Mouse (Mus musculus) midbrain, embryonic 14.5 days (tissue): Measurements from ENCODE around the gene Dtx4. TPM values are rescaled to one million over a fixed set of nuclear protein-coding genes. Genes with fewer than 3 reads are reported as not detected.

ENCODE experiments used
- ATAC-seq: fragments of 200-750 bp; cut with Nextera tagmentation; 2 replicates; pipeline ENCODE4 v1.8.0; 2017; ENCODE audit warnings: moderate number of reproducible peaks, moderate library complexity; ENCODE audit not compliant: low FRiP score, low TSS enrichment
- DNase-seq: peaks from one replicate; pipeline ENCODE4 v3.0.0-alpha.2; 2015
- H3K27ac ChIP-seq: fragments of 300-500 bp; sonication (generic); replicated peaks from 2 replicates; pipeline ENCODE4 v1.5.1; 2014; ENCODE audit warnings: mild to moderate bottlenecking, low read depth, low read length, moderate library complexity
- H3K27me3 ChIP-seq: fragments of 300-500 bp; sonication (generic); 2 replicates; pipeline ENCODE4 v1.6.1; 2014; ENCODE audit warnings: low read length, control low read depth, mixed read lengths; ENCODE audit not compliant: control insufficient read depth, insufficient read depth
- H3K36me3 ChIP-seq: fragments of 300-500 bp; sonication (generic); 2 replicates; pipeline ENCODE4 v1.6.1; 2014; ENCODE audit warnings: low read length, control low read depth; ENCODE audit not compliant: control insufficient read depth, insufficient read depth
- H3K4me1 ChIP-seq: fragments of 300-500 bp; sonication (generic); 2 replicates; pipeline ENCODE4 v1.6.1; 2014; ENCODE audit warnings: mild to moderate bottlenecking, antibody characterized with exemption, low read length, control low read depth; ENCODE audit not compliant: control insufficient read depth, insufficient read depth
- H3K4me2 ChIP-seq: fragments of 300-500 bp; sonication (generic); 2 replicates; pipeline ENCODE4 v1.6.1; 2014; ENCODE audit warnings: mild to moderate bottlenecking, low read length, moderate library complexity
- H3K4me3 ChIP-seq: fragments of 300-500 bp; sonication (generic); replicated peaks from 2 replicates; pipeline ENCODE4 v1.5.1; 2014; ENCODE audit warnings: low read depth, low read length
- H3K9ac ChIP-seq: fragments of 300-500 bp; sonication (generic); replicated peaks from 2 replicates; pipeline ENCODE4 v1.6.1; 2014; ENCODE audit warnings: mild to moderate bottlenecking, low read length, moderate library complexity
- H3K9me3 ChIP-seq: fragments of 300-500 bp; sonication (generic); 2 replicates; pipeline ENCODE4 v1.6.1; 2016; ENCODE audit warnings: low read length, control low read depth, mixed read lengths; ENCODE audit not compliant: control insufficient read depth
- WGBS: fragments of 180-500 bp; shearing (Covaris S2); extraction: QIAGEN DNeasy Blood & Tissue Kit; methylation state at CpG from one replicate; pipeline ENCODE4 v1.1.7; 2014; 5-methylcytosine and 5-hydroxymethylcytosine counted together
- polyA plus RNA-seq: library from polyadenylated mRNA; unstranded; fragments of >200 nt; fragmentation: Nextera tagmentation; extraction: Ambion mirVana; gene quantifications from 2 replicates; pipeline ENCODE4 v1.2.1, GENCODE M21; 2014

Gene Dtx4
- polyA plus RNA-seq, 1 experiment from 2014 or later, result 46.0 TPM

- ATAC-seq (no peak), DNase-seq (no peak)
- no peak within 1 kb of the TSS for H3K9ac ChIP-seq
- H3K4me3 ChIP-seq, result no peak within 1 kb of the TSS
- WGBS, result 92% methylated on average over 6 of the region's 6 CpGs
- H3K4me2 ChIP-seq, result no peak within 1 kb of the TSS
- no peaks in the 10 kb centered on the region for H3K9me3 ChIP-seq
- no peaks in the 10 kb centered on the region for H3K4me1 ChIP-seq
- no peak within 1 kb of the TSS for H3K27ac ChIP-seq
- no peaks in the 10 kb centered on the region for H3K36me3 ChIP-seq
- no peaks in the 10 kb centered on the region for H3K27me3 ChIP-seq
These were observed 73.6 kb downstream of the Dtx4 start, which contains the start of gene Pfpl for GRCm38 (mm10) chr19:12427605-12428004. Pfpl (plus strand) TSS chr19:12427905.

GRCm38 (mm10) chr19:12427101-12427500, 74.2 kb downstream of the Dtx4 start:
- H3K36me3 ChIP-seq, result no peaks in the 10 kb centered on the region
- 94% methylated on average over 5 of the region's 5 CpGs for WGBS

GRCm38 (mm10) chr19:12421680-12422079, 79.6 kb downstream of the Dtx4 start:
- no peak overlapping the region for H3K4me3 ChIP-seq
- H3K9me3 ChIP-seq, result no peaks in the 10 kb centered on the region
- 84% methylated on average over 1 of the region's 1 CpGs for WGBS
- DNase-seq (no peak), ATAC-seq (no peak)
- H3K27me3 ChIP-seq, result no peaks in the 10 kb centered on the region
- H3K4me1 ChIP-seq, result no peaks in the 10 kb centered on the region
- no peak overlapping the region for H3K9ac ChIP-seq
- H3K27ac ChIP-seq, result no peak overlapping the region
- H3K4me2 ChIP-seq, result no peak overlapping the region
- no peaks in the 10 kb centered on the region for H3K36me3 ChIP-seq

More at GRCm38 (mm10) chr19:12427101-12427500, 74.2 kb downstream of the Dtx4 start:
- ATAC-seq (no peak), DNase-seq (no peak)
- Histone ChIP-seq H3K27ac (no peak overlapping the region), H3K4me3 (no peak overlapping the region), H3K9ac (no peak overlapping the region), H3K9me3 (no peaks in the 10 kb centered on the region), H3K27me3 (no peaks in the 10 kb centered on the region), H3K4me2 (no peak overlapping the region), H3K4me1 (no peaks in the 10 kb centered on the region)

GRCm38 (mm10) chr19:12420555-12420954, 80.7 kb downstream of the Dtx4 start:
- ATAC-seq (no peak), DNase-seq (no peak)

GRCm38 (mm10) chr19:12418312-12418711, 82.9 kb downstream of the Dtx4 start:
- no peak overlapping the region for H3K27ac ChIP-seq
- ATAC-seq (no peak), DNase-seq (no peak)
- H3K27me3 ChIP-seq, result no peaks in the 10 kb centered on the region
- H3K4me1 ChIP-seq, result no peaks in the 10 kb centered on the region
- no peaks in the 10 kb centered on the region for H3K36me3 ChIP-seq
- no peak overlapping the region for H3K4me3 ChIP-seq
- no peaks in the 10 kb centered on the region for H3K9me3 ChIP-seq
- 94% methylated on average over 3 of the region's 3 CpGs for WGBS
- no peak overlapping the region for H3K4me2 ChIP-seq
- H3K9ac ChIP-seq, result no peak overlapping the region

More at GRCm38 (mm10) chr19:12420555-12420954, 80.7 kb downstream of the Dtx4 start:
- Histone ChIP-seq H3K27ac (no peak overlapping the region), H3K4me3 (no peak overlapping the region), H3K4me2 (no peak overlapping the region), H3K36me3 (no peaks in the 10 kb centered on the region), H3K27me3 (no peaks in the 10 kb centered on the region), H3K4me1 (no peaks in the 10 kb centered on the region), H3K9ac (no peak overlapping the region), H3K9me3 (no peaks in the 10 kb centered on the region)
- WGBS, result 79% methylated on average over 6 of the region's 6 CpGs

- DNase-seq (no peak), ATAC-seq (no peak)
- Histone ChIP-seq H3K27ac (no peak within 1 kb of the TSS), H3K27me3 (no peaks in the 10 kb centered on the region), H3K4me2 (no peak within 1 kb of the TSS), H3K4me3 (no peak within 1 kb of the TSS), H3K9ac (no peak within 1 kb of the TSS), H3K36me3 (no peaks in the 10 kb centered on the region), H3K9me3 (no peaks in the 10 kb centered on the region), H3K4me1 (no peaks in the 10 kb centered on the region)
These were observed 83.9 kb downstream of the Dtx4 start, which contains the start of gene Olfr1441 for GRCm38 (mm10) chr19:12417361-12417760. Olfr1441 (plus strand) TSS chr19:12417433.

Other genes starting within 250 kb of the Dtx4 start
- not detected in 2 replicates for gene Olfr235, start 240.4 kb downstream of the Dtx4 start, polyA plus RNA-seq
- not detected in 2 replicates for gene Olfr1434, start 221.6 kb downstream of the Dtx4 start, polyA plus RNA-seq
- not detected in 2 replicates for gene Olfr1436, start 202.3 kb downstream of the Dtx4 start, polyA plus RNA-seq
- gene Olfr1437, start 176.4 kb downstream of the Dtx4 start, polyA plus RNA-seq, result not detected in 2 replicates
- not detected in 2 replicates for gene Olfr1438-ps1, start 165.5 kb downstream of the Dtx4 start, polyA plus RNA-seq
- not detected in 2 replicates for gene Olfr1440, start 114.2 kb downstream of the Dtx4 start, polyA plus RNA-seq
- gene Olfr1441, start 84.0 kb downstream of the Dtx4 start, polyA plus RNA-seq, result not detected in 2 replicates
- gene Pfpl, start 73.5 kb downstream of the Dtx4 start, polyA plus RNA-seq, result not detected in 2 replicates
- gene Mpeg1, start 40.7 kb downstream of the Dtx4 start, polyA plus RNA-seq, result 1.00 and 1.1 TPM in 2 replicates
- 4.5 and 8.3 TPM in 2 replicates for gene Fam111a, start 44.3 kb upstream of the Dtx4 start, polyA plus RNA-seq
- gene Gm4952, start 98.5 kb upstream of the Dtx4 start, polyA plus RNA-seq, result 0.12 TPM in 1 of 2 replicates, not detected in the other
- not detected in 2 replicates for gene Glyat, start 131.9 kb upstream of the Dtx4 start, polyA plus RNA-seq
- not detected in 2 replicates for gene Olfr1442, start 169.0 kb upstream of the Dtx4 start, polyA plus RNA-seq
- not detected in 2 replicates for gene Olfr1443, start 176.7 kb upstream of the Dtx4 start, polyA plus RNA-seq
- not detected in 2 replicates for gene Keg1, start 194.3 kb upstream of the Dtx4 start, polyA plus RNA-seq